Mouse (Mus musculus) CH12.LX (cell line): Measurements from ENCODE around the gene Msh2. TPM values are rescaled to one million over a fixed set of nuclear protein-coding genes. Genes with fewer than 3 reads are reported as not detected.

Experiments used
- DNase-seq: peaks from one replicate; pipeline ENCODE4 v3.0.0-alpha.2; 2013; ENCODE audit errors: extremely low read depth
- H3K27ac ChIP-seq: 2 replicates; pipeline ENCODE4 v1.5.1; 2012; ENCODE audit warnings: low read depth, mild to moderate bottlenecking, control low read depth, moderate library complexity; ENCODE audit not compliant: insufficient read depth
- H3K27me3 ChIP-seq: replicated peaks from 2 replicates; pipeline ENCODE3; 2012; ENCODE audit warnings: inconsistent platforms
- H3K36me3 ChIP-seq, 2 experiments: replicated peaks in 1 of 2; 2 replicates each; pipeline versions ENCODE3 to v1.6.1; 2012; ENCODE audit warnings: inconsistent platforms in 1 of 2, low read length in 1 of 2, mild to moderate bottlenecking in 1 of 2, mixed read lengths in 1 of 2, moderate library complexity in 1 of 2; ENCODE audit not compliant: control insufficient read depth in 1 of 2, insufficient read depth in 1 of 2
- H3K4me1 ChIP-seq, 2 experiments: 2 replicates each; pipeline ENCODE4 v1.6.1; 2012; ENCODE audit warnings: inconsistent platforms in 1 of 2, moderate library complexity in 1 of 2; ENCODE audit not compliant: insufficient read depth in 2 of 2, control insufficient read depth in 1 of 2
- H3K4me2 ChIP-seq: 2 replicates; pipeline ENCODE4 v1.6.1; 2012; ENCODE audit warnings: low read depth, mild to moderate bottlenecking, control low read depth; ENCODE audit not compliant: poor library complexity, insufficient read depth, severe bottlenecking
- H3K4me3 ChIP-seq, 3 experiments: fragments of 150-350 bp in 1 of 3; sonication (generic) in 1 of 3; replicated peaks in 1 of 3; 2 replicates each; pipeline versions ENCODE3 to v1.5.1; 2011 to 2012; ENCODE audit warnings: low read depth in 2 of 3, low read length in 2 of 3, mild to moderate bottlenecking in 2 of 3, moderate library complexity in 2 of 3, control low read depth in 1 of 3, improper control_type of control experiment in 1 of 3, inconsistent platforms in 1 of 3, mixed read lengths in 1 of 3; ENCODE audit not compliant: poor library complexity in 1 of 3
- H3K79me2 ChIP-seq: replicated peaks from 2 replicates; pipeline ENCODE4 v1.6.1; 2012; ENCODE audit warnings: mild to moderate bottlenecking, moderate library complexity; ENCODE audit not compliant: control insufficient read depth, poor library complexity, insufficient read depth, severe bottlenecking; ENCODE audit errors: extremely low read depth
- H3K9ac ChIP-seq: 2 replicates; pipeline ENCODE4 v1.6.1; 2012; ENCODE audit warnings: low read depth, mild to moderate bottlenecking, control low read depth, moderate library complexity; ENCODE audit not compliant: insufficient read depth
- H3K9me3 ChIP-seq: replicated peaks from 2 replicates; pipeline ENCODE3; 2012; ENCODE audit warnings: low read length, inconsistent platforms, mixed read lengths
- BHLHE40 ChIP-seq: IDR thresholded peaks from 2 replicates; pipeline ENCODE4 v1.6.1; 2011; ENCODE audit warnings: mild to moderate bottlenecking, low read depth, low read length, improper control_type of control experiment
- CHD2 ChIP-seq: IDR thresholded peaks from 2 replicates; pipeline ENCODE4 v1.6.1; 2011; ENCODE audit warnings: low read length, improper control_type of control experiment
- E2F4 ChIP-seq: IDR thresholded peaks from 2 replicates; pipeline ENCODE4 v1.6.1; 2011; ENCODE audit warnings: low read depth, low read length, improper control_type of control experiment; ENCODE audit not compliant: insufficient replicate concordance
- ELF1 ChIP-seq: IDR thresholded peaks from 2 replicates; pipeline ENCODE4 v1.6.1; 2014; ENCODE audit warnings: low read depth, mild to moderate bottlenecking, inconsistent platforms, low read length, improper control_type of control experiment
- GABPA ChIP-seq: IDR thresholded peaks from 2 replicates; pipeline ENCODE4 v1.6.1; 2012; ENCODE audit warnings: low read depth, low read length, improper control_type of control experiment, inconsistent platforms; ENCODE audit not compliant: insufficient replicate concordance
- HCFC1 ChIP-seq: IDR thresholded peaks from 2 replicates; pipeline ENCODE4 v1.6.1; 2012; ENCODE audit warnings: low read depth, mild to moderate bottlenecking, inconsistent platforms, low read length, improper control_type of control experiment
- IRF4 ChIP-seq: IDR thresholded peaks from 2 replicates; pipeline ENCODE4 v1.6.1; 2014; ENCODE audit warnings: low read depth, mild to moderate bottlenecking, inconsistent platforms, low read length, improper control_type of control experiment
- JUN ChIP-seq: IDR thresholded peaks from 2 replicates; pipeline ENCODE4 v1.6.1; 2011; ENCODE audit warnings: low read depth, mild to moderate bottlenecking, low read length, improper control_type of control experiment, moderate library complexity; ENCODE audit not compliant: insufficient read depth
- MAZ ChIP-seq: IDR thresholded peaks from 2 replicates; pipeline ENCODE4 v1.6.1; 2012; ENCODE audit warnings: low read depth, mild to moderate bottlenecking, inconsistent platforms, low read length, improper control_type of control experiment, moderate library complexity
- MYC ChIP-seq: IDR thresholded peaks from 2 replicates; pipeline ENCODE4 v1.6.1; 2011; ENCODE audit warnings: low read depth, mild to moderate bottlenecking, improper control_type of control experiment, low read length
- NELFE ChIP-seq: IDR thresholded peaks from 2 replicates; pipeline ENCODE4 v1.6.1; 2011; ENCODE audit warnings: low read depth, low read length, improper control_type of control experiment
- PAX5 ChIP-seq: IDR thresholded peaks from 2 replicates; pipeline ENCODE4 v1.6.1; 2012; ENCODE audit warnings: low read length, inconsistent platforms, mixed read lengths
- POLR2A ChIP-seq: IDR thresholded peaks from 2 replicates; pipeline ENCODE4 v1.6.1; 2011; ENCODE audit warnings: low read depth, mild to moderate bottlenecking, improper control_type of control experiment, low read length
- RAD21 ChIP-seq: IDR thresholded peaks from 2 replicates; pipeline ENCODE4 v1.6.1; 2011; ENCODE audit warnings: low read depth, mild to moderate bottlenecking, low read length, improper control_type of control experiment, moderate library complexity
- SMC3 ChIP-seq: IDR thresholded peaks from 2 replicates; pipeline ENCODE4 v1.6.1; 2011; ENCODE audit warnings: low read depth, low read length, improper control_type of control experiment
- UBTF ChIP-seq: IDR thresholded peaks from 2 replicates; pipeline ENCODE4 v1.6.1; 2012; ENCODE audit warnings: low read depth, mild to moderate bottlenecking, inconsistent platforms, low read length, improper control_type of control experiment, moderate library complexity
- USF1 ChIP-seq: IDR thresholded peaks from 2 replicates; pipeline ENCODE4 v1.6.1; 2014; ENCODE audit warnings: low read depth, mild to moderate bottlenecking, inconsistent platforms, low read length, improper control_type of control experiment
- USF2 ChIP-seq: conservative IDR thresholded peaks from 2 replicates; pipeline ENCODE4 v1.6.1; 2011; ENCODE audit warnings: low read depth, low read length, improper control_type of control experiment
- ZC3H11A ChIP-seq: IDR thresholded peaks from 2 replicates; pipeline ENCODE4 v1.6.1; 2012; ENCODE audit warnings: low read depth, mild to moderate bottlenecking, inconsistent platforms, low read length, improper control_type of control experiment
- ZKSCAN1 ChIP-seq: IDR thresholded peaks from 2 replicates; pipeline ENCODE4 v1.6.1; 2012; ENCODE audit warnings: low read depth, inconsistent platforms, low read length, improper control_type of control experiment, borderline replicate concordance
- dilution Hi-C: fragments of 300-500 bp; cut with MboI; formaldehyde crosslinking; loops from 2 replicates; pipeline ENCODE4 v1.14.3; 2020; ENCODE audit warnings: low sequenced_read_pairs; ENCODE audit not compliant: extremely low pct_unique_long_range_greater_than_20kb, extremely low pct_ligation_motif_present
- in situ Hi-C: fragments of 300-500 bp; cut with MboI; formaldehyde crosslinking; loops from 3 replicates; pipeline ENCODE4 v1.14.3; 2019; ENCODE audit warnings: low sequenced_read_pairs, low pct_ligation_motif_present, low pct_unique_long_range_greater_than_20kb, mixed read lengths
- polyA plus RNA-seq: library from polyadenylated mRNA; unstranded; fragments of >175 nt; gene quantifications from 2 replicates; pipeline ENCODE4 v1.2.1, GENCODE M21; 2012; ENCODE audit warnings: low read depth; ENCODE audit not compliant: insufficient read length
- total RNA-seq, 2 experiments: library from RNA; depleted of rRNA; stranded (reverse); fragments of 300-350 nt in 1 of 2; fragments of >200 nt in 1 of 2; gene quantifications; 2 replicates each; pipeline ENCODE4 v1.2.3; 2012 to 2014

The Msh2 gene
- total and polyA plus RNA-seq, 3 experiments = 34.8 to 48.2 (median 47.5) TPM

DNA sequence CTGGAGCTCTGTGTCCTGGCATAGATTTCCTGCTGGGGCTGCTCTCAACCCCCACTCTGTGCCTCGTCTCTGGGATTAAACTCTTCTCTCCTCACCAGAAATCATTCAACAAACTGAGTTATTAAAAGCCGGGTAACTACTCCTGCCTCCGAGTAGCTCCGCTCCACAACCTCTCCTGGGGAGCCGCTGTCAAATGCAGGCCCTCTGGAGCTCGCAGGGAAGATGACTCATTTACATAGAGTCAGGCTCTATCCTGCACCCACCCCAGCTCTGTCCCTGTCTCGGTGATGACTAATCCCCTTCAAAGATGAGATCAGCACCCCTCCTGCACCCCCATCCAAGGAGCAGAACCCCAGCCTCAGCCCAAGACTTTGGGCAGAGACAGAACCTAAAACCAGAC lies 91.0 kb downstream of the Msh2 start:
- dilution Hi-C loops (no loop called here), in situ Hi-C loops (no loop called here)
- H3K36me3 ChIP-seq = no peaks in the 10 kb centered on the region
- H3K4me2 ChIP-seq = no peak overlapping the region
- no peaks in the 10 kb centered on the region for H3K79me2 ChIP-seq
- H3K27me3 ChIP-seq = no peaks in the 10 kb centered on the region
- no peak overlapping the region for H3K27ac ChIP-seq
- H3K9ac ChIP-seq = no peak overlapping the region
- H3K4me1 ChIP-seq = no peaks in the 10 kb centered on the region
- no peak for TF ChIP-seq CHD2
- no peak for TF ChIP-seq MAZ
- TF ChIP-seq POLR2A = no peak
- no peak for TF ChIP-seq IRF4
- TF ChIP-seq HCFC1 = no peak
- TF ChIP-seq USF1 = no peak
- no peak for TF ChIP-seq ZKSCAN1
- TF ChIP-seq NELFE = no peak
- TF ChIP-seq MYC = no peak
- H3K9me3 ChIP-seq = no peaks in the 10 kb centered on the region
- DNase-seq = no peak
- H3K4me3 ChIP-seq = no peak overlapping the region

DNA sequence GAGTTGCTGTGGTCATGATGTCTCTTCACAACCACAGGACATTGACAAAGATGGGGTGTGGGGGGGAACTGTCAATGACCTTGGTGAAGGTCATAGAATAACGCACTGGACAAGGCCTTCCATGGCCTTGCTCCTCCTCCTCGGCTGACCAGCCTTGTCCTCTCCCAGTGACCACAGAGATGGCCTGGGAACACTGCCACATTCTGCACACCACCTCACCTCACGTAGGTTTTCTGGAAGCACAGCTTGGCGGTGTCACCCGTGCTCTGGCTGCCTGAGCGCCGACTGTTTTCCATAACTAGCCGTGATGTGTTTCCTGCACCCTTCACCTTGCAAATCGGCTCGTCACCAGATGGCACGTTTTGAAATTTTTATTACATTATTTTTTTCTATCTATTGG lies 92.9 kb downstream of the Msh2 start:
- Histone ChIP-seq H3K4me1 (no peaks in the 10 kb centered on the region), H3K27ac (no peak overlapping the region), H3K4me2 (no peak overlapping the region), H3K79me2 (no peaks in the 10 kb centered on the region), H3K4me3 (no peak overlapping the region), H3K9ac (no peak overlapping the region), H3K36me3 (no peaks in the 10 kb centered on the region), H3K27me3 (no peaks in the 10 kb centered on the region), H3K9me3 (no peaks in the 10 kb centered on the region)
- TF ChIP-seq E2F4 (no peak), IRF4 (no peak), UBTF (no peak), MYC (no peak), ZC3H11A (no peak), PAX5 (no peak), SMC3 (no peak), USF1 (no peak), ELF1 (no peak), GABPA (no peak), JUN (no peak), POLR2A (no peak), RAD21 (no peak), HCFC1 (no peak), BHLHE40 (no peak), USF2 (no peak)
- dilution Hi-C loops = no loop called here
- no peak for DNase-seq
- in situ Hi-C loops = no loop called here
